Mouse (Mus musculus): ENCODE results near the gene Mpv17l2. TPM values are rescaled to one million over a fixed set of nuclear protein-coding genes. Genes with fewer than 3 reads are reported as not detected.

Mpv17l2 gene
- total RNA-seq (2023) = 10 to 100 TPM; 20.7 to 25.0 TPM

GRCm38 (mm10) chr8:70760775-70761406 is at the start of gene Mpv17l2:
Gene Mpv17l2 (minus strand): TSS chr8:70760946.

GRCm38 (mm10) chr8:70808239-70808638 is 47.5 kb upstream of the Mpv17l2 start, which contains the start of gene Il12rb1:
Gene Il12rb1 (plus strand): TSS chr8:70808449.

GRCm38 (mm10) chr8:70804481-70805206 is 43.9 kb upstream of the Mpv17l2 start, which contains the start of gene Mast3:
Gene Mast3 (minus strand): TSS chr8:70805054.

GRCm38 (mm10) chr8:70776496-70777444 is 16.0 kb upstream of the Mpv17l2 start, which contains the start of gene Pik3r2:
Gene Pik3r2 (minus strand): TSS chr8:70776713.

DNA sequence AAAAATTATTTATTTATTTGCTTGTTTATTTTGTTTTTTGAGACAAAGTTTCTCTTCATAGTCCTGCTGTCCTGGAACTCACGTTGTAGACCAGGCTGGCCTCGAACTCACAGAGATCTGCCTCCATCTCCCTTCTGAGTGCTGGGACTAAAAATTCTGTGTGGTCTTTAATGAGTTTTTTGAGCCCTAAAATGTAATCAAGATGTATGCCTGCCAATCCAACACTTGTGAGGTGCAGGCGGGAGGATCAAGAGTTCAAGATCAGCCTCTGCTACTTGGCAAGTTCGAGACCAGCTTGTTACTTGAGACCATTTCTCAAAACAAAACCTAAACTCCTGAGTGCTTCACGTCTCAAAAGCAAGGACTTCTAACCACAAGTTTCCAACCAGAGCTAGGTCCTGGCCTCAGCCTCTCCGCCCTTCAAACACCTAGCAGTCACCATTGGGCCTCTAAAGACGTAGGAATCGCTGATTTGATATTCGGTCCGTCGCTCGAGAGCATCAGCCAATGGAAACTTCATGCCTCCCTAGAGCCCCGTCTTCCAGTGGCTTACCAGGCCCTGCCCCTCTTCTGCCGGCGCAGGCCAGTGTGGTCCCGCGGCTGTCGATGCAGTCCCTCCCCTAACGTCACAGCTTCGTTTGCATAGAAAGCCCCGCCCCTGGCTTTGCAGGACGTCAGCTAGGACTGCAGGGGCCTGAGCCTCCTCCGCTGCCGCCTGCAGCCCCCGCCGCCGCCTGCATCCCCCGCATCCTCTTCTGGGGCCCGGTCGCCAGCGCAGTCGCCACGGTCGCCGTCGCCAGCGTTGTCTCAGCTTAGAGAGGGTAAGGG is 6.5 kb downstream of the Mpv17l2 start, which contains the start of gene Rab3a:
Rab3a (plus strand) TSS at position 637 of the 828 bp plus-strand sequence.

DNA sequence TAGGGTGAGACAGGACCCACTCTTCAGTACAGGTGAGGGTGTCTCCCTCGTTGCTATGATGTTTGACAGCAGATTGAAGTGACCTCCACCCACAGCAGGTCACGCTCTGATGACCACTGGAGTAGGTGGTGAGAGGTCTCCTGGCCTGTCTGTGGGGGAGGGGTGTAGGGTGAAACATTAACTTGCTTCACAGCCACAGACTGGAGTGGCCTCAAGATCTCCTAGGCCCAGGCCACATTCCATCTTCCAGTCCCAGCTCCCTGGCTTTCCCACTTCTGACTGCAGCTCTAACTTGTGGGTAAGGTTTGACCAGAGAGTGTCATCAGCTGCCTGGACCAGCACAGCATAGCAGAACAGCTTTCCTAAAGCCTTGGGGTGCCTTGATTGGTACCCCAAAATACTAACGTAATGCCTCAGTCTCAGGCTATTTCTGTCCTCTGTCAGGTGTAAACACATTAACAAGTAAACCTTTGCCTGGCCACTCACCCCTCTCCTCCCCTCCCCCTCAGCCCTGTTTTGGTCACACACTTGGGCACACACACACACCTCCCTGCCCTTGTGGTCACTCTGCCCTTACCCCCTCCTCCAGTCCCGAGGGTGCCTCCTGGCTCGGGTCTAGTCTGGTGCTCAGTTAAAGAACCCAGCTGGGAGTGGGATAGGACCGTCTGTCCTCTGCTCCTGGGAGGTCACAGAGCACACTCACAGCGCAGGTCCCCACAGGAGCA is 37.1 kb downstream of the Mpv17l2 start, which contains the start of gene Pde4c:
Pde4c (plus strand) TSS at position 235 of the 725 bp plus-strand sequence.

DNA sequence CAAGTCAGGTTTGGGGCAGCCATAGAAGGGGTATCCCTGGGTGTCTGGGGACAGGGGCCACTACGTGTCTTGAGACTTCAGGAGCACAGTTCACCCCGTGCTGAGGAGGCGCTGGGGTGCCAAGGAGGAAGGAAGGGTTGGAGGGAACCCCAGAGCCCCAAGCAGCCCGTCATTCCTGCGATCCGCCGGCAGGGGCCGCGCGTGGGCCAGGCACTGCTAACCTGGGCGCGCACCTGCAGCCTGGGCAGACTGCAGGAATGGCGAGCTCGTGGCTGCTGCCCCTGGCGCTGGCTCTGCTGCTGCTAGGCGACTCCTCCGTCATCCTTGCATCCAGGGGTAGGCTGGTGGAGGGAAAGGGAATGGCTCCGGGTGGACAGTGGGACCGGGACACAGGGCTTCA is 42.4 kb downstream of the Mpv17l2 start, which contains the start of gene Gm3336:
Gm3336 (plus strand) TSS at position 247 of the 400 bp plus-strand sequence.

Other genes starting within 250 kb of the Mpv17l2 start
- gene Fkbp8, start 233.2 kb downstream of the Mpv17l2 start, total RNA-seq (2023) = 100 to 1,000 TPM; 257 to 281 TPM
- gene Kxd1, start 233.0 kb downstream of the Mpv17l2 start, total RNA-seq (2023) = 10 to 100 TPM; 57.3 to 61.1 TPM
- 10 to 100 TPM; 27.8 to 29.0 TPM for gene Ell, start 221.5 kb downstream of the Mpv17l2 start, total RNA-seq (2023)
- 10 to 100 TPM; 76.4 to 85.3 TPM for gene Isyna1, start 166.6 kb downstream of the Mpv17l2 start, total RNA-seq (2023)
- 100 to 1,000 TPM in 1 of 2 experiments, 10 to 100 TPM in 1; 93.5 to 116 TPM for gene Ssbp4, start 152.1 kb downstream of the Mpv17l2 start, total RNA-seq (2023)
- gene Lrrc25, start 144.8 kb downstream of the Mpv17l2 start, total RNA-seq (2023) = 1 to 10 TPM in 1 of 2 experiments, under 1 TPM in 1; 0.98 to 1.3 TPM
- not detected for gene Gdf15, start 128.5 kb downstream of the Mpv17l2 start, total RNA-seq (2023)
- 1 to 10 TPM; 2.6 to 3.7 TPM for gene Pgpep1, start 100.6 kb downstream of the Mpv17l2 start, total RNA-seq (2023)
- 100 to 1,000 TPM; 133 to 142 TPM for gene Lsm4, start 87.7 kb downstream of the Mpv17l2 start, total RNA-seq (2023)
- gene Jund, start 62.0 kb downstream of the Mpv17l2 start, total RNA-seq (2023) = 100 to 1,000 TPM; 758 to 827 TPM
- gene Iqcn, start 57.5 kb downstream of the Mpv17l2 start, total RNA-seq (2023) = 1 to 10 TPM; 3.7 to 7.6 TPM
- gene Gm3336, start 42.4 kb downstream of the Mpv17l2 start, total RNA-seq (2023) = not detected
- gene Pde4c, start 37.2 kb downstream of the Mpv17l2 start, total RNA-seq (2023) = under 1 TPM; 0.32 to 0.47 TPM
- gene Rab3a, start 6.3 kb downstream of the Mpv17l2 start, total RNA-seq (2023) = 1 to 10 TPM; 6.0 to 6.4 TPM
- gene Pik3r2, start 15.8 kb upstream of the Mpv17l2 start, total RNA-seq (2023) = 10 to 100 TPM; 14.2 to 17.2 TPM
- 100 to 1,000 TPM; 188 to 190 TPM for gene Mast3, start 44.1 kb upstream of the Mpv17l2 start, total RNA-seq (2023)
- gene Il12rb1, start 47.5 kb upstream of the Mpv17l2 start, total RNA-seq (2023) = 10 to 100 TPM in 1 of 2 experiments, 1 to 10 TPM in 1; 8.1 to 19.1 TPM
- gene Arrdc2, start 78.8 kb upstream of the Mpv17l2 start, total RNA-seq (2023) = 10 to 100 TPM; 36.5 to 42.1 TPM
- gene Kcnn1, start 102.3 kb upstream of the Mpv17l2 start, total RNA-seq (2023) = not detected
- 10 to 100 TPM; 36.5 to 43.1 TPM for gene Ccdc124, start 113.0 kb upstream of the Mpv17l2 start, total RNA-seq (2023)
- gene Slc5a5, start 131.8 kb upstream of the Mpv17l2 start, total RNA-seq (2023) = not detected
- gene Rpl18a, start 136.5 kb upstream of the Mpv17l2 start, total RNA-seq (2023) = 1,000 to 10,000 TPM; 4,919 to 4,946 TPM
- gene Map1s, start 145.0 kb upstream of the Mpv17l2 start, total RNA-seq (2023) = 10 to 100 TPM; 61.1 to 74.6 TPM

All from T-cell, adult 66 days (primary cell).